Mouse (Mus musculus): ENCODE measurements around the gene Bnc2. TPM values are rescaled to one million over a fixed set of nuclear protein-coding genes. Genes with fewer than 3 reads are reported as not detected.

Bnc2 gene
- polyA plus RNA-seq, 1 experiment = 4.5 TPM

GRCm38 (mm10) chr4:84674318-84675170 lies 531 bp downstream of the Bnc2 start:
- Histone ChIP-seq H3K36me3 (ENCODE audit: control insufficient read depth, insufficient read depth) (no peaks in the 10 kb centered on the region), H3K27me3 (ENCODE audit: control insufficient read depth, insufficient read depth, insufficient read length) (no peaks in the 10 kb centered on the region), H3ac (ENCODE audit: control insufficient read depth, insufficient read length, low read depth) (peak overlapping the region; percentile 83), H3K79me2 (ENCODE audit: control insufficient read depth, insufficient read depth) (peaks cover 6% of the 10 kb centered on the region), H3K79me3 (ENCODE audit: low read depth) (peaks cover 4% of the 10 kb centered on the region), H3K4me3 (ENCODE audit: insufficient read depth, poor library complexity, severe bottlenecking) (peak overlapping the region; percentile 48)
- TF ChIP-seq CTCF (IDR thresholded peaks at IDR 0.05; ENCODE audit: control insufficient read depth, insufficient read depth, insufficient read length) (no peak), FOSL1 (IDR thresholded peaks at IDR 0.05; ENCODE audit: insufficient read depth, low read length, poor library complexity, severe bottlenecking) (no peak), MAX (IDR thresholded peaks at IDR 0.05) (no peak), MYOG (IDR thresholded peaks at IDR 0.05; ENCODE audit: control insufficient read depth, extremely low read depth, insufficient read length) (no peak), USF1 (IDR thresholded peaks at IDR 0.05; ENCODE audit: low read depth) (no peak), CEBPB (IDR thresholded peaks at IDR 0.05; ENCODE audit: low read depth) (no peak), MYOD1 (IDR thresholded peaks at IDR 0.05; ENCODE audit: control insufficient read depth, insufficient read length, low read depth) (no peak)

- Histone ChIP-seq H3K79me2 (ENCODE audit: control insufficient read depth, insufficient read depth) (peaks cover 14% of the 10 kb centered on the region), H3K36me3 (ENCODE audit: control insufficient read depth, insufficient read depth) (no peaks in the 10 kb centered on the region), H3K4me3 (ENCODE audit: insufficient read depth, poor library complexity, severe bottlenecking) (peak overlapping the region; percentile 48), H3K27me3 (ENCODE audit: control insufficient read depth, insufficient read depth, insufficient read length) (no peaks in the 10 kb centered on the region), H3K79me3 (ENCODE audit: low read depth) (peaks cover 4% of the 10 kb centered on the region), H3ac (ENCODE audit: control insufficient read depth, insufficient read length, low read depth) (peak overlapping the region; percentile 56)
- no peak for TF ChIP-seq MAX (IDR thresholded peaks at IDR 0.05)
- no peak for TF ChIP-seq MYOD1 (IDR thresholded peaks at IDR 0.05; ENCODE audit: control insufficient read depth, insufficient read length, low read depth)
- no peak for TF ChIP-seq FOSL1 (IDR thresholded peaks at IDR 0.05; ENCODE audit: insufficient read depth, low read length, poor library complexity, severe bottlenecking)
- no peak for TF ChIP-seq USF1 (IDR thresholded peaks at IDR 0.05; ENCODE audit: low read depth)
- no peak for TF ChIP-seq CTCF (IDR thresholded peaks at IDR 0.05; ENCODE audit: control insufficient read depth, insufficient read depth, insufficient read length)
- no peak for TF ChIP-seq MYOG (IDR thresholded peaks at IDR 0.05; ENCODE audit: control insufficient read depth, extremely low read depth, insufficient read length)
- no peak for TF ChIP-seq CEBPB (IDR thresholded peaks at IDR 0.05; ENCODE audit: low read depth)
Measured at GRCm38 (mm10) chr4:84673681-84674307, 1.3 kb downstream of the Bnc2 start.

DNA sequence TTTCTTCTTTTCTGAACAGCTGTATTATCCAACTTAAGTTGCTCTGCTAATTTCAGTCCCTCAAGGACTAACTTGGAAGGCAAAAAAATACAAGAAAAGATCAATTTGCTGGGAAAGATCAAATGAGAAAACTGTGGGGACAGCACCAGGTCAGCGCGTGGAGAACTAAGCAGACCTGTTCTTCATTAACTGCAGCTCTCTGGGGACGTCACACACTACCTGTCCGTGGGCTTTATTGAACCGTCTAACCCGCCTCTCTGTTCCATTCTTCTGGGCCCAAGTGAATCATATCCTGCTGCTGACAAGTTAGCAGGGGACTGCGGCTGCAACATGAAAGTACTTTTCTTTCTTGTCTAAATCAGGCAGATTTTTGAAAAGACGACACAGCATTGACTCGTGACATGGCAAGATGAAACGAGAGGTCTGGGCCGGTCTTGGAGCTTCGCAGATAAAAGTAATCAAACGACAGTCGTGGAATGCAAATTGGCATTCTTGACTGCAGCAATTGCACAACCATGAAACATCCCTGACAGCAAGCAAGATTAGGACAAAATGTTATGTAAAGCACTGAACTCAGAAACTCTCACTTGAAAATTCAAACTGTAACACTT lies 2.8 kb downstream of the Bnc2 start:
- TF ChIP-seq CEBPB (IDR thresholded peaks at IDR 0.05; ENCODE audit: low read depth) (peak; percentile 73), FOSL1 (IDR thresholded peaks at IDR 0.05; ENCODE audit: insufficient read depth, low read length, poor library complexity, severe bottlenecking) (no peak)
- Histone ChIP-seq H3K4me3 (ENCODE audit: insufficient read depth, poor library complexity, severe bottlenecking) (no peak overlapping the region), H3K79me3 (ENCODE audit: low read depth) (peaks cover 4% of the 10 kb centered on the region), H3K79me2 (ENCODE audit: control insufficient read depth, insufficient read depth) (peaks cover 22% of the 10 kb centered on the region), H3K27me3 (ENCODE audit: control insufficient read depth, insufficient read depth, insufficient read length) (no peaks in the 10 kb centered on the region), H3ac (ENCODE audit: control insufficient read depth, insufficient read length, low read depth) (no peak overlapping the region), H3K36me3 (ENCODE audit: control insufficient read depth, insufficient read depth) (no peaks in the 10 kb centered on the region)

- no peak for TF ChIP-seq MYOG (IDR thresholded peaks at IDR 0.05; ENCODE audit: control insufficient read depth, extremely low read depth, insufficient read length)
- no peak for TF ChIP-seq MYOD1 (IDR thresholded peaks at IDR 0.05; ENCODE audit: control insufficient read depth, insufficient read length, low read depth)
- no peak for TF ChIP-seq USF1 (IDR thresholded peaks at IDR 0.05; ENCODE audit: low read depth)
- TF ChIP-seq MAX (IDR thresholded peaks at IDR 0.05) = no peak
- no peak for TF ChIP-seq CTCF (IDR thresholded peaks at IDR 0.05; ENCODE audit: control insufficient read depth, insufficient read depth, insufficient read length)
- TF ChIP-seq FOSL1 (IDR thresholded peaks at IDR 0.05; ENCODE audit: insufficient read depth, low read length, poor library complexity, severe bottlenecking) = no peak
- TF ChIP-seq CEBPB (IDR thresholded peaks at IDR 0.05; ENCODE audit: low read depth) = peak; percentile 48
- H3K4me3 ChIP-seq (ENCODE audit: insufficient read depth, poor library complexity, severe bottlenecking) = no peak overlapping the region
- H3K27me3 ChIP-seq (ENCODE audit: control insufficient read depth, insufficient read depth, insufficient read length) = no peaks in the 10 kb centered on the region
- peaks cover 4% of the 10 kb centered on the region for H3K79me3 ChIP-seq (ENCODE audit: low read depth)
- peaks cover 27% of the 10 kb centered on the region for H3K79me2 ChIP-seq (ENCODE audit: control insufficient read depth, insufficient read depth)
- no peaks in the 10 kb centered on the region for H3K36me3 ChIP-seq (ENCODE audit: control insufficient read depth, insufficient read depth)
- H3ac ChIP-seq (ENCODE audit: control insufficient read depth, insufficient read length, low read depth) = no peak overlapping the region
Measured at GRCm38 (mm10) chr4:84670996-84671395, 4.1 kb downstream of the Bnc2 start.

- H3K36me3 ChIP-seq (ENCODE audit: control insufficient read depth, insufficient read depth) = no peaks in the 10 kb centered on the region
- H3K27me3 ChIP-seq (ENCODE audit: control insufficient read depth, insufficient read depth, insufficient read length) = no peaks in the 10 kb centered on the region
- no peak overlapping the region for H3ac ChIP-seq (ENCODE audit: control insufficient read depth, insufficient read length, low read depth)
- TF ChIP-seq CTCF (IDR thresholded peaks at IDR 0.05; ENCODE audit: control insufficient read depth, insufficient read depth, insufficient read length) = no peak
- TF ChIP-seq MAX (IDR thresholded peaks at IDR 0.05) = no peak
- no peak for TF ChIP-seq FOSL1 (IDR thresholded peaks at IDR 0.05; ENCODE audit: insufficient read depth, low read length, poor library complexity, severe bottlenecking)
- TF ChIP-seq USF1 (IDR thresholded peaks at IDR 0.05; ENCODE audit: low read depth) = no peak
- peaks cover 27% of the 10 kb centered on the region for H3K79me2 ChIP-seq (ENCODE audit: control insufficient read depth, insufficient read depth)
- no peak overlapping the region for H3K4me3 ChIP-seq (ENCODE audit: insufficient read depth, poor library complexity, severe bottlenecking)
- H3K79me3 ChIP-seq (ENCODE audit: low read depth) = peaks cover 4% of the 10 kb centered on the region
Measured at GRCm38 (mm10) chr4:84669650-84670049, 5.4 kb downstream of the Bnc2 start.
